1 mouse cellular context compared by ENCODE assay signal in genomic region chr19:8839908-8840791, GRCm38 (mm10).
A peak's percentile ranks its signal among the peaks of the same experiment; 100 is the strongest.
TF ChIP-seq lines count a peak whose summit lies in the region.

No protein-coding gene starts in this region.

TF ChIP-seq in CH12.LX, 34 proteins besides CTCF, POLR2A, EP300 and RAD21 (continued from another document):
- peak; percentile 24; the same call in 1 of the 2 replicates for TF ChIP-seq MEF2A (IDR thresholded peaks at IDR 0.05; ENCODE audit: borderline replicate concordance, low read depth, low read length)
- no peak for TF ChIP-seq E2F4 (IDR thresholded peaks at IDR 0.05; ENCODE audit: insufficient replicate concordance, low read depth, low read length)
- peak; percentile 55 for TF ChIP-seq USF1 (IDR thresholded peaks at IDR 0.05; ENCODE audit: low read depth, low read length)
- TF ChIP-seq RCOR1 (conservative IDR thresholded peaks at IDR 0.05; ENCODE audit: low read depth, low read length) = no peak
- no peak for TF ChIP-seq GABPA (IDR thresholded peaks at IDR 0.05; ENCODE audit: insufficient replicate concordance, low read depth, low read length)
- no peak for TF ChIP-seq ZC3H11A (IDR thresholded peaks at IDR 0.05; ENCODE audit: low read depth, low read length)
- TF ChIP-seq JUND (conservative IDR thresholded peaks at IDR 0.05; ENCODE audit: low read depth, low read length) = no peak
- TF ChIP-seq MAX (IDR thresholded peaks at IDR 0.05; ENCODE audit: low read length) = no peak; the same call in 1 of the 2 replicates
- TF ChIP-seq POLR2AphosphoS2 (IDR thresholded peaks at IDR 0.05; ENCODE audit: low read depth, low read length) = 0 out of 2 replicates have a peak, but pooled peaks have one; percentile 75
- TF ChIP-seq MYC (IDR thresholded peaks at IDR 0.05; ENCODE audit: low read depth, low read length) = peak; percentile 45; the same call in 1 of the 2 replicates
- TF ChIP-seq TCF12 (IDR thresholded peaks at IDR 0.05; ENCODE audit: low read depth, low read length) = no peak
- TF ChIP-seq BHLHE40 (IDR thresholded peaks at IDR 0.05; ENCODE audit: low read depth, low read length) = peak; percentile 43
